Mouse (Mus musculus) left cerebral cortex, postnatal 25 days (tissue): ENCODE data around the gene Prkca. TPM values are rescaled to one million over a fixed set of nuclear protein-coding genes. Genes with fewer than 3 reads are reported as not detected.

Experiments used
- DNase-seq, 2 experiments: peaks; one replicate each; pipeline ENCODE4 v3.0.0; 2022; ENCODE audit warnings: low spot score in 2 of 2, mixed read lengths in 1 of 2
- intact Hi-C: fragments of 180-260 bp; cut with DNase I; formaldehyde crosslinking; loops from one replicate; pipeline ENCODE4 v1.15.1; 2025
- total RNA-seq, 2 experiments: library from RNA; stranded (reverse); gene quantifications; 2 replicates each; pipeline ENCODE4 v1.2.3; 2021

The Prkca gene
- total RNA-seq, 2 experiments from 2014 or later = 172 TPM

DNA sequence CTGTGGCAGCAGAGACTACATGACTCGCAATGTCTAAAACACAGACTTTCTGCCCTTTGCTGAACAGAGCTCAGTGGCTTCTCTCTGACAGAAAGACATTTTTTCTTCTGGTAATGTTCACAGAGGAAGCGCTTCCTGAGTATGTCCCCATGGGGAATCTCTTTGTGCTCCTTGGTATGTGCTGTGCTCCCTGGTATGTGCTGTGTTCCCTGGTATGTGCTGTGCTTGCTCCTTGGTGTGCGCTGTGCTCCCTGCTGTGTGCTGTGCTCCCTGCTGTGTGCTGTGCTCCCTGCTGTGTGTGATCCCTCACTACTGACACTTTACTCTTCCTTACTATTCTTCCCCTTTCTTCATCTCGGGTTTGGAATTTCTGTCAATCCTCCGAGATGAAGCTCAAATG, 330.3 kb downstream of the Prkca start:
- intact Hi-C loops = no loop called here
- DNase-seq = no peak

- intact Hi-C loops = no loop called here
- DNase-seq = no peak
Observed at GRCm38 (mm10) chr11:108010465-108010864, 333.3 kb downstream of the Prkca start.

DNA sequence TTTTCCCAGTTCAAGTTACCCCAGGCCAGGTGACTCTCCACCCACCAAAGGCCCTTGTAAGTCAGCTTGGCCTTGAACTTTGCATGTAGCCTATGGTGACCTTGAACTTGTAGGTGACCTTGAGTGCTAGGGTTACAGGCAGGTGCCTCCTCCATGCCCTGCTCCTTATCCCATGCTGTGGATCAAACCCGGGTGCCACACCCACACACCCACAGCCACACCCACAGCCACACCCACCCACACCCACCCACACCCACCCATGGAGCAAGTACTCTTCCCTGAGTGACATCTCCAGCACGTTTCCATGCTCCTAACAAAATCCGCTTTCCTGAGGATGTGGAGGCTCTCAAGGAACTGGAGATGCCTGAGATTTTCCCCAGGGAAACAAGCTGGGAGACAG, 344.8 kb downstream of the Prkca start:
- intact Hi-C loops = no loop called here
- no peak for DNase-seq

DNA sequence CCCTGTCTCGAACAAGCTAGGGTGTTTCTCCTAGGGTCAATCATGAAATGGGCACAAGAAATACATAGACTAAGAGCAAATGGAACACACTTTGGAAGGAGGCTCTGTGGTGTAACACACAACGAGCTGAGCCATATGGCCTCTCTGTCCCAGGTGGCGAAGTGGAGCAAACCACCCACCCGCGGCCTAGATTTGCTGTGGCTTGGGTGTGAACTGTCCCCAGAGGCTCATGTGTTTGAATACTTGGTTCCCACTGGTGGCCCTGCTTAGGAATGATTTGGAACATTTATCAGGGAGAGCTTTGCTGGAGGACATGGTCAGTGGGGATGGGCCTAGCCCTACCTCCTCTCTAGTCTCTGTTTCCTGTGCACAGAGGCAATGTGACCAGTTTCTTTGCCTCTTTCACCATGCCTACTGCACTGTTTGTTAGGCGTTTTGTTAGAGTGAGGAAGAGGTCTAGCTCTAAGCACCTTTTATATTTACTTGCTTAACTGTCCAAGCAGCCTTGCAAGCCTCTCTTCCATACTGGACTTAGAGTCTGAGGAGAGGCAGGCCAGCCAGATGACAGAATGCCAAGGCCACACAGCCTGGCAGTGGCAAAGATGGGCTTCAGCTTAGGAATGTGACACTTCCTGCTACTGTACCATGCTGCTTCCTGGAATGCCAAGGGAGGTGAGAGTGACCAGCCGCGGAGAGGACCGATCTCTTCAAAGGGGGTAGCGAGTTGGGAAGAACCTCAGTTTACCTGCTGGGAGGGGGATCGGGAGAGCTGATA, 346.6 kb downstream of the Prkca start:
- DNase-seq = peak in 1 of 2 experiments; percentile 76
- intact Hi-C loops = no loop called here

GRCm38 (mm10) chr11:107994487-107994886, 349.2 kb downstream of the Prkca start:
- peak; percentile 73 to 82 for DNase-seq
- intact Hi-C loops = loop anchor here (5.0 kb wide), 1 partner anchor 367 kb away; no protein-coding TSS in a partner anchor

- intact Hi-C loops = loop anchor here (5.0 kb wide), 1 partner anchor 366 kb away; no protein-coding TSS in a partner anchor
- no peak for DNase-seq
Observed at GRCm38 (mm10) chr11:107993792-107994191, 349.9 kb downstream of the Prkca start.

DNA sequence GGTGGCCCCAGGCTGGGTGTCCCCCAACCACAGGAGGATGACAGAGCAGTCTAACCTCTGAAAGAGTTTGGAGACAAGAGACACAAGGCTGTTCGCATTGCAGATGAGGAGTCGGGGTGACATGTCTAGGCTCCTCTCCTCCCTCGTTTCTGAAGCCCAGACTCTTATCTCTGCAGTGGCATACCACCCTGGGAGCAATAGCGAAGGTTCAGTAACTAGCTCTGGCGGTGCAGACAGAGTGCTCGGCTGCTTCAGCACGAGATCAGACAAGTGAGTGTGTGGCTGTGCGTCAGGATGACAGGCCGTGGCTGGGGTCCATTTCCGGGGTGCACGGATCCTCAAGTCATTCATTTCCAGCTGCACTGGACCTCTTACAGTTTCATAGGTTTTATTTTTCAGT, 351.2 kb downstream of the Prkca start:
- intact Hi-C loops = loop anchor here (5.0 kb wide), 1 partner anchor 365 kb away; no protein-coding TSS in a partner anchor
- no peak for DNase-seq

DNA sequence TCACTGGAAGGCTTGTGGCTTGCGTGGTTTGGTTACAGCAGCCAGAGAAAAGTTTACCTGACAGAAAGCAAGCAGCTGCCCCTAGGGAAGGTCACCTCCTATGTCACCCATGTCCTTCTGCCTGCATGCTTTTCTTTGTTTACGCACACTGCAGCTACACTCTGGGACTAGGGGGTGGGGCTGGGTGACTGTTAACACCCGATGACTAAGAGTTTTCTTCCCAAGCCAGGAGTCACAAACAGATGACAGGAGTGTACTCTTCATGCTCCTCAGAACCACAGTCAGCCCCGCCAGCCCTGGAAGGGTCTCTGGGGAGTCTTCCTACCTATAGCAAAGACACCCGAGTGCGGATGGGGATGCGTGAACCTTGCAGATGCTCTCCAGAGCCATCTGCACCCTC, 351.7 kb downstream of the Prkca start:
- intact Hi-C loops = loop anchor here (5.0 kb wide), 1 partner anchor 365 kb away; no protein-coding TSS in a partner anchor
- no peak for DNase-seq

DNA sequence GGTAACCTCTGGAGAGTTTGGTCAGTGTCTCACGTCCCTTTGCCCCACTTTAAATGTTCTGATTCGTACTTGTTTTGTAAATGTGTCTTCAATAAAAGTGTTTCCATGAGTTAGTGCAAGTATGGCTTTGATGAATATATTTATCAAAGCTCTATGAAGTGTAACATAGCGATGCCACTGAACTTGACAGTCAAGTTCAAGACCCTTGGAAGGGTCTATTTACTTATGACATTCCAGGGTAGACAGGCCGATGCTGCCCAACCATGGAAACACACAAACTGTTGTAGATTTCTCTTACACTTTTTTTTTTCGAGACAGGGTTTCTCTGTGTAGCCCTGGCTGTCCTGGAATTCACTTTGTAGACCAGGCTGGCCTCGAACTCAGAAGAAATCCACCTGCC, 354.5 kb downstream of the Prkca start:
- DNase-seq = no peak
- intact Hi-C loops = no loop called here

- intact Hi-C loops = no loop called here
Observed at GRCm38 (mm10) chr11:107985941-107986340, 357.8 kb downstream of the Prkca start.

GRCm38 (mm10) chr11:107983883-107984282, 359.8 kb downstream of the Prkca start:
- DNase-seq = no peak
- intact Hi-C loops = loop anchor here (5.0 kb wide), 1 partner anchor 62 kb away; no protein-coding TSS in a partner anchor

More at GRCm38 (mm10) chr11:107985941-107986340, 357.8 kb downstream of the Prkca start:
- DNase-seq = peak in 1 of 2 experiments; percentile 58

DNA sequence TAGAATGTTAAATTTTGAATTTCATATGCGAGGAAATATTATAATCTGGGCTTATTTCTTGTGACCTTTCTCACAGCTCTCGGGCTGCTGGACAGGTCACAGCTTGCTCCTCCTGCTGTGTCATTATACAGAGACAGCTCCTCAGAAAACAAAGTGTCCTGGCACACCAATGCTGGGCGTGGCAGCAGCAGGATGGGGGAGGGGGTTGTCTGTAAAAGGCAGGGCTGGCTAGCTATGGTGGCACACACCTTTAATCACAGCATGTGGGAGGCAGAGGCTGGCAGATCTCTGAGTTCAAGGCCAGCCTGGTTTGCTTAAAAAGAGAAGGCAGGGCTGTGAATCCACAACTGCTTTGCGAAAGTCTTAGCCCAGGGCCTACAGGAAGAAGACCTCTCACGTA, 360.5 kb downstream of the Prkca start:
- no peak for DNase-seq
- intact Hi-C loops = loop anchor here (5.0 kb wide), 1 partner anchor 61 kb away; no protein-coding TSS in a partner anchor

DNA sequence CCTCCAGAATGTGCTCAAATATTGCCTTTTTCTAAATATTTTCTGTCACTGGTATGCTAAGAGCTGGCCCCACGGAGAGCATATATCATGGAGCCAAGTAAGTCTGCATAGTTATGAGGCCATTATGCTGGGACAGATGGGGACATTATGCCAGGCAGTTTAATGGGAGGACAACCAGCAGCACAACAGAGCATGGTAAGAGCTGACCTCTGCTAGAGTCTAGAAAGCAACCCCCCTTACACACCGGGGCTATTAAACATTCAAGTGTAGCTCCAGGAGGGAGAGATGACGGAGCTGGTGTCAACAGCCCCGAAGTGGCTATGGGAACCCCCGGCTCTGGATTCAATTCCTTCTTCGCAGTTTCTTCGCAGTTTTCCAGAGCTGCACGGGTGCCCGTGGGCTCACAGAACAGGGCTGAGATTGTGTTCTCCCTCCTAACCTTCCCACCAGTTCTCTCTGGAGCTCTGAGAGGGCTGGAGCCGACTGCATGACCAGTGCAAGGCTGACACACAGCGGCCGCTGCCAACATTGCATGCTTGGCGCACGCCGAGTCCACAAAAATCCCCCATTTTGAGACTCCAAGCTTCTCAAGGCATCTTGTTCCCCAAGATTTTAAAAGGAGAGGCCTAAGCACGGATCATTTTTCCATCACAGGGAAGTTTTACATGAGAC, 361.4 kb downstream of the Prkca start:
- intact Hi-C loops = loop anchor here (1.0 to 5.0 kb wide), 2 partner anchors 60 to 117 kb away; no protein-coding TSS in a partner anchor
- DNase-seq = peak; percentile 53 to 74

GRCm38 (mm10) chr11:107979497-107980174, 364.1 kb downstream of the Prkca start:
- intact Hi-C loops = loop anchor here (5.0 kb wide), 1 partner anchor 57 kb away; no protein-coding TSS in a partner anchor
- no peak for DNase-seq

DNA sequence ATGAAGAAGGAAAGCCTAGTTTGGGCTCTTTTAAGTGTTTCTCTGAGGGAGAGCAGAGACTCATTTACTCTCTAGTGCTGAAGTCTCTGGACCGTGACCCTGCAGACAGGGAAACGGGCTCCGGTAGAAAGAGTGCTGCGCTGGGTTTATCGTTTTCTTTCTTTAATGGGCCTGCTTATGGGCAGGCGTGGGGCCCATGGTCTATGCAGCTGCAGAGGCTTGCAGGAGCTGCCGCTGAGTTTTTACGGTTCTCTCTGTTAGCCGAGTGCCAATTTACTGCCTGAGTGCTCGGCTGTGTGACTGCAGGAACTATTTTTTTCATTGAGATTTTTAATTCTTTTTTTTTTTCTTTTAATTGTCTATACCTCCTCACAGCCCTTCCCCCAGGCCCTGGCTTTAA, 373.8 kb downstream of the Prkca start:
- intact Hi-C loops = no loop called here

GRCm38 (mm10) chr11:107968147-107968546, 375.6 kb downstream of the Prkca start:
- intact Hi-C loops = no loop called here
- no peak for DNase-seq

More for the DNA sequence above, 373.8 kb downstream of the Prkca start:
- DNase-seq = no peak

- DNase-seq = no peak
- intact Hi-C loops = no loop called here
Observed at GRCm38 (mm10) chr11:107966229-107966628, 377.5 kb downstream of the Prkca start.

DNA sequence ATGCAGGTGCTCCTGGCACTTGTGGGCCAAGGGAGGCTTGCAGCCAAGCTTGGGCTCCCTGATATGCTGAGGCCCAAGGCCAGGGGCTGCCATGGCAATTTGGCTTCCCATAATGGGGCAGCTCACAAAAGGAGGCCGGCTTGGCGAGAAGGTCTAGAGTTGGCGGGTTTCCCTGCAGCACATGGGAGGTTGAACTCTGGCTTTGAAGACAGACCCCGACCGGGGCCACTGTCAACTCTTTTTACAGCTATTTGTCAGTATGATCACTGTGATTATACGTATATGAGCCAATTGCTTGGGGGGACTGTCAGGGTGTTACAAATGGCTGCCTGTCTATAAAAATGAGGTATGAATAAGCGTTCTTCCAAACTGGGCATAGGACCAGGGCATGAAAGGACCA, 378.3 kb downstream of the Prkca start:
- DNase-seq = peak; percentile 60 to 68
- intact Hi-C loops = no loop called here

- intact Hi-C loops = no loop called here
- no peak for DNase-seq
Observed at GRCm38 (mm10) chr11:107957566-107958350, 386.0 kb downstream of the Prkca start.
